Mouse (Mus musculus) heart, postnatal 14 days (tissue): ENCODE results near the gene Kcnv2. TPM values are rescaled to one million over a fixed set of nuclear protein-coding genes. Genes with fewer than 3 reads are reported as not detected.

Source experiments
- DNase-seq, 2 experiments: peaks; one replicate each; pipeline ENCODE4 v3.0.0; 2021 to 2022
- intact Hi-C: fragments of 180-260 bp; cut with DNase I; formaldehyde crosslinking; loops from one replicate; pipeline ENCODE4 v1.15.1; 2025
- total RNA-seq, 2 experiments: library from RNA; stranded (reverse); gene quantifications; 2 replicates each; pipeline ENCODE4 v1.2.3; 2021

The Kcnv2 gene
- total RNA-seq, 2 experiments from 2014 or later = 0.41 to 1.2 TPM

GRCm38 (mm10) chr19:27363891-27364290 is 41.5 kb downstream of the Kcnv2 start:
- DNase-seq = no peak
- intact Hi-C loops = no loop called here

- DNase-seq = peak; percentile 41 to 62
- intact Hi-C loops = no loop called here
Measured at GRCm38 (mm10) chr19:27364521-27364931, 42.1 kb downstream of the Kcnv2 start.

GRCm38 (mm10) chr19:27366113-27366746 is 43.8 kb downstream of the Kcnv2 start:
- no peak for DNase-seq
- intact Hi-C loops = no loop called here

GRCm38 (mm10) chr19:27369461-27370135 is 47.2 kb downstream of the Kcnv2 start:
- intact Hi-C loops = no loop called here

GRCm38 (mm10) chr19:27370174-27370573 is 47.8 kb downstream of the Kcnv2 start:
- intact Hi-C loops = no loop called here
- no peak for DNase-seq

More at GRCm38 (mm10) chr19:27369461-27370135, 47.2 kb downstream of the Kcnv2 start:
- DNase-seq = no peak

GRCm38 (mm10) chr19:27370784-27371183 is 48.4 kb downstream of the Kcnv2 start:
- intact Hi-C loops = no loop called here
- DNase-seq = no peak

GRCm38 (mm10) chr19:27379712-27380401 is 57.5 kb downstream of the Kcnv2 start:
- intact Hi-C loops = no loop called here

GRCm38 (mm10) chr19:27382131-27382530 is 59.7 kb downstream of the Kcnv2 start:
- peak in 1 of 2 experiments; percentile 8 for DNase-seq
- intact Hi-C loops = no loop called here

More at GRCm38 (mm10) chr19:27379712-27380401, 57.5 kb downstream of the Kcnv2 start:
- DNase-seq = no peak

- intact Hi-C loops = no loop called here
- DNase-seq = no peak
Measured at GRCm38 (mm10) chr19:27383266-27383665, 60.9 kb downstream of the Kcnv2 start.

GRCm38 (mm10) chr19:27385304-27385703 is 62.9 kb downstream of the Kcnv2 start:
- intact Hi-C loops = no loop called here
- no peak for DNase-seq

Other genes starting within 250 kb of the Kcnv2 start
- 100 to 1,000 TPM; 169 to 170 TPM for gene Vldlr, start 106.1 kb upstream of the Kcnv2 start, total RNA-seq
- gene Pum3, start 107.2 kb downstream of the Kcnv2 start, total RNA-seq = 10 to 100 TPM; 28.8 to 29.1 TPM